Mouse (Mus musculus) embryo, embryonic 10 days (tissue): ENCODE results near the gene Zmym4.

Experiments used
- DNase-seq: peaks from one replicate; pipeline ENCODE4 v3.0.0-alpha.2; 2015; ENCODE audit warnings: low spot score

Zmym4 gene

DNA sequence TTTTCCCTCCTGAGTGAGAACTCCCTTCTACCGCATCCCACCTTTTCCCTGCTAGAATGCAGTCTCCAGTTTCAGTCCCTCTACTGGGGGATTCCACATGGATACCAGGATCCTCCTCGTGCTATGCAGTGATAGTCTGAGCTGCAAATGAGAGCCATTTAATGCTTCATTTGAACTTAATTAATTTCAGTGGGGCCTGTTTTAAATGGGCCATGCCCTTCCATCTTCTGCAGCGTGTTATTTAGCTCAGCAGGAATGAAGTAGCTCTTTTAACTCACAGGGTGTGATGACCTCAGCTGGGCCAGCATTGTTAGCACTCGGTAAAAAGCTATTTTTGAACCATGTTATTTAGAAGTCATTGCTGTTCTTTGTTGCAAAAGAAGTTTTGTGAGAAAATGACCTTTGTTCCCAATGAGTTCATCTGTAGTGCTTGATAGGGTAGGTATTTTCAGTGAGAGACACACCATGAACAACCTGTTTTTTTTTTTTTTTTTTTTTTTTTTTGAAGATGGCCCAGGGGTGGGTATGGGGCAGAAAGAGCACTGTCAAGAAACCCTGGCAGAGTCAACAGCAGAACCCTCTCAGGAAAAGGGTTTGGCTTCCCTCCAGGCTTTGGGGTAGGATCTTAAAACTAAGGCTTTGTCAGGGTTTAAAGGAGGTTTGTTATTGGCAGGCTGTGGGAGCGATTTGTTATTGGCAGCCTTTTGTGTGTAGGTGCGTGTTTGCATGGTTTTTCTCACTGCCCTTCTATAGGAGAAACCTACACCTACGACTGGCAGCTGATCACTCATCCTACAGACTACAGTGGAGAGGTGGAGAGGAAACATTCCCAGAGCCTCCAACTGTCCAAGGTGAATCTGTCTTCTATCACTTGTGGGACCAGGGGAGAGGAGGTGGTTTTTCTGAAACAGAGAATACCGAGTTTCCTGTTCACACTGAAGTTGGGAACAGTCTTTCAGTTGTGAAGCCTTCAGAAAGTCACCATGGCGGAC lies 144.7 kb downstream of the Zmym4 start:
- DNase-seq: no peak

- DNase-seq: no peak
Measured at GRCm38 (mm10) chr4:126814854-126815253, 153.1 kb downstream of the Zmym4 start.

GRCm38 (mm10) chr4:126813212-126813611 lies 154.7 kb downstream of the Zmym4 start:
- no peak for DNase-seq
